Mouse (Mus musculus) midbrain, embryonic 14.5 days (tissue): ENCODE measurements around the gene Clcn2. TPM values are rescaled to one million over a fixed set of nuclear protein-coding genes. Genes with fewer than 3 reads are reported as not detected.

Experiments
- ATAC-seq: fragments of 200-750 bp; cut with Nextera tagmentation; 2 replicates; pipeline ENCODE4 v1.8.0; 2017; ENCODE audit warnings: moderate number of reproducible peaks, moderate library complexity; ENCODE audit not compliant: low FRiP score, low TSS enrichment
- DNase-seq: peaks from one replicate; pipeline ENCODE4 v3.0.0-alpha.2; 2015
- H3K27ac ChIP-seq: fragments of 300-500 bp; sonication (generic); replicated peaks from 2 replicates; pipeline ENCODE4 v1.5.1; 2014; ENCODE audit warnings: mild to moderate bottlenecking, low read depth, low read length, moderate library complexity
- H3K27me3 ChIP-seq: fragments of 300-500 bp; sonication (generic); 2 replicates; pipeline ENCODE4 v1.6.1; 2014; ENCODE audit warnings: low read length, control low read depth, mixed read lengths; ENCODE audit not compliant: control insufficient read depth, insufficient read depth
- H3K36me3 ChIP-seq: fragments of 300-500 bp; sonication (generic); 2 replicates; pipeline ENCODE4 v1.6.1; 2014; ENCODE audit warnings: low read length, control low read depth; ENCODE audit not compliant: control insufficient read depth, insufficient read depth
- H3K4me1 ChIP-seq: fragments of 300-500 bp; sonication (generic); 2 replicates; pipeline ENCODE4 v1.6.1; 2014; ENCODE audit warnings: mild to moderate bottlenecking, antibody characterized with exemption, low read length, control low read depth; ENCODE audit not compliant: control insufficient read depth, insufficient read depth
- H3K4me2 ChIP-seq: fragments of 300-500 bp; sonication (generic); 2 replicates; pipeline ENCODE4 v1.6.1; 2014; ENCODE audit warnings: mild to moderate bottlenecking, low read length, moderate library complexity
- H3K4me3 ChIP-seq: fragments of 300-500 bp; sonication (generic); replicated peaks from 2 replicates; pipeline ENCODE4 v1.5.1; 2014; ENCODE audit warnings: low read depth, low read length
- H3K9ac ChIP-seq: fragments of 300-500 bp; sonication (generic); replicated peaks from 2 replicates; pipeline ENCODE4 v1.6.1; 2014; ENCODE audit warnings: mild to moderate bottlenecking, low read length, moderate library complexity
- H3K9me3 ChIP-seq: fragments of 300-500 bp; sonication (generic); 2 replicates; pipeline ENCODE4 v1.6.1; 2016; ENCODE audit warnings: low read length, control low read depth, mixed read lengths; ENCODE audit not compliant: control insufficient read depth
- WGBS: fragments of 180-500 bp; shearing (Covaris S2); extraction: QIAGEN DNeasy Blood & Tissue Kit; methylation state at CpG from one replicate; pipeline ENCODE4 v1.1.7; 2014; 5-methylcytosine and 5-hydroxymethylcytosine counted together
- polyA plus RNA-seq: library from polyadenylated mRNA; unstranded; fragments of >200 nt; fragmentation: Nextera tagmentation; extraction: Ambion mirVana; gene quantifications from 2 replicates; pipeline ENCODE4 v1.2.1, GENCODE M21; 2014

The Clcn2 gene
- 27.2 and 30.9 TPM in 2 replicates for polyA plus RNA-seq

- Histone ChIP-seq H3K4me2 (peak within 1 kb of the TSS; percentile 94), H3K9me3 (no peaks in the 10 kb centered on the region), H3K4me3 (peak within 1 kb of the TSS; percentile 66), H3K27ac (peak within 1 kb of the TSS; percentile 89), H3K9ac (peak within 1 kb of the TSS; percentile 78), H3K27me3 (no peaks in the 10 kb centered on the region), H3K4me1 (peaks cover 31% of the 10 kb centered on the region), H3K36me3 (peaks cover 34% of the 10 kb centered on the region)
- ATAC-seq: peak; percentile 79
- under 1% methylated on average over 62 of the region's 62 CpGs for WGBS
- DNase-seq: peak; percentile 96
Measured at GRCm38 (mm10) chr16:20717181-20717977, at the start of gene Clcn2, which contains the start of gene Polr2h. Clcn2 (minus strand) TSS chr16:20717746. Polr2h (plus strand) TSS chr16:20717665.

GRCm38 (mm10) chr16:20765244-20765643 lies 47.7 kb upstream of the Clcn2 start:
- ATAC-seq (no peak), DNase-seq (peak; percentile 74)
- Histone ChIP-seq H3K4me2 (no peak overlapping the region), H3K9ac (no peak overlapping the region), H3K4me1 (no peaks in the 10 kb centered on the region), H3K27ac (no peak overlapping the region), H3K27me3 (no peaks in the 10 kb centered on the region), H3K9me3 (no peaks in the 10 kb centered on the region; the same call in 1 of the 2 replicates), H3K36me3 (no peaks in the 10 kb centered on the region), H3K4me3 (no peak overlapping the region)
- 48% methylated on average over 9 of the region's 9 CpGs for WGBS

- 12% methylated on average over 3 of the region's 3 CpGs for WGBS
- Histone ChIP-seq H3K4me1 (no peaks in the 10 kb centered on the region), H3K27me3 (no peaks in the 10 kb centered on the region), H3K27ac (no peak overlapping the region), H3K36me3 (no peaks in the 10 kb centered on the region), H3K4me3 (no peak overlapping the region), H3K4me2 (no peak overlapping the region), H3K9ac (no peak overlapping the region), H3K9me3 (no peaks in the 10 kb centered on the region)
- ATAC-seq (no peak), DNase-seq (peak; percentile 77)
Measured at GRCm38 (mm10) chr16:20761681-20762080, 44.1 kb upstream of the Clcn2 start.

- no peaks in the 10 kb centered on the region for H3K4me1 ChIP-seq
- ATAC-seq (no peak), DNase-seq (no peak)
- no peak overlapping the region for H3K4me2 ChIP-seq
- no peak overlapping the region for H3K4me3 ChIP-seq
- H3K9me3 ChIP-seq: no peaks in the 10 kb centered on the region
- no peak overlapping the region for H3K27ac ChIP-seq
- no peaks in the 10 kb centered on the region for H3K36me3 ChIP-seq
- H3K27me3 ChIP-seq: no peaks in the 10 kb centered on the region
- no peak overlapping the region for H3K9ac ChIP-seq
- 50% methylated on average over 1 of the region's 1 CpGs for WGBS
Measured at GRCm38 (mm10) chr16:20757385-20757784, 39.8 kb upstream of the Clcn2 start.

GRCm38 (mm10) chr16:20756052-20756451 lies 38.5 kb upstream of the Clcn2 start:
- DNase-seq: no peak
- 94% methylated on average over 5 of the region's 5 CpGs for WGBS
- H3K9me3 ChIP-seq: no peaks in the 10 kb centered on the region

GRCm38 (mm10) chr16:20750518-20750917 lies 33.0 kb upstream of the Clcn2 start:
- Histone ChIP-seq H3K4me3 (no peak overlapping the region), H3K4me2 (no peak overlapping the region), H3K36me3 (no peaks in the 10 kb centered on the region), H3K27me3 (no peaks in the 10 kb centered on the region), H3K27ac (no peak overlapping the region), H3K4me1 (no peaks in the 10 kb centered on the region), H3K9ac (no peak overlapping the region), H3K9me3 (no peaks in the 10 kb centered on the region)
- ATAC-seq: no peak
- no peak for DNase-seq
- 73% methylated on average over 8 of the region's 8 CpGs for WGBS

More at GRCm38 (mm10) chr16:20756052-20756451, 38.5 kb upstream of the Clcn2 start:
- ATAC-seq: no peak
- H3K9ac ChIP-seq: no peak overlapping the region
- no peaks in the 10 kb centered on the region for H3K27me3 ChIP-seq
- H3K4me1 ChIP-seq: no peaks in the 10 kb centered on the region
- H3K4me3 ChIP-seq: no peak overlapping the region
- no peak overlapping the region for H3K27ac ChIP-seq
- no peak overlapping the region for H3K4me2 ChIP-seq
- H3K36me3 ChIP-seq: no peaks in the 10 kb centered on the region

GRCm38 (mm10) chr16:20746641-20747040 lies 29.1 kb upstream of the Clcn2 start:
- ATAC-seq: no peak; the same call in 1 of the 2 replicates
- Histone ChIP-seq H3K4me3 (no peak overlapping the region), H3K9ac (no peak overlapping the region), H3K9me3 (no peaks in the 10 kb centered on the region), H3K4me2 (no peak overlapping the region), H3K36me3 (peaks cover 5% of the 10 kb centered on the region; the same call in 1 of the 2 replicates), H3K4me1 (no peaks in the 10 kb centered on the region), H3K27me3 (no peaks in the 10 kb centered on the region), H3K27ac (no peak overlapping the region)
- peak; percentile 17 for DNase-seq
- 75% methylated on average over 6 of the region's 6 CpGs for WGBS

GRCm38 (mm10) chr16:20739845-20740244 lies 22.3 kb upstream of the Clcn2 start:
- peak; percentile 40; the same call in 1 of the 2 replicates for ATAC-seq

GRCm38 (mm10) chr16:20736823-20737222 lies 19.3 kb upstream of the Clcn2 start:
- Histone ChIP-seq H3K27me3 (peaks cover 19% of the 10 kb centered on the region), H3K36me3 (peaks cover 11% of the 10 kb centered on the region; the same call in 1 of the 2 replicates), H3K9me3 (no peaks in the 10 kb centered on the region), H3K27ac (no peak overlapping the region), H3K4me1 (peaks cover 12% of the 10 kb centered on the region), H3K4me2 (no peak overlapping the region), H3K4me3 (no peak overlapping the region), H3K9ac (no peak overlapping the region)
- 88% methylated on average over 5 of the region's 5 CpGs for WGBS
- ATAC-seq: no peak
- DNase-seq: no peak

More at GRCm38 (mm10) chr16:20739845-20740244, 22.3 kb upstream of the Clcn2 start:
- H3K36me3 ChIP-seq: peaks cover 13% of the 10 kb centered on the region; the same call in 1 of the 2 replicates
- no peaks in the 10 kb centered on the region for H3K9me3 ChIP-seq
- H3K27me3 ChIP-seq: peaks cover 6% of the 10 kb centered on the region; the same call in 1 of the 2 replicates
- H3K4me2 ChIP-seq: no peak overlapping the region
- WGBS: 93% methylated on average over 9 of the region's 9 CpGs
- DNase-seq: no peak
- no peak overlapping the region for H3K27ac ChIP-seq
- H3K4me3 ChIP-seq: no peak overlapping the region
- no peaks in the 10 kb centered on the region for H3K4me1 ChIP-seq
- H3K9ac ChIP-seq: no peak overlapping the region
